Mouse (Mus musculus) thymus, postnatal 0 days (tissue): ENCODE results near the gene Ubqln4. TPM values are rescaled to one million over a fixed set of nuclear protein-coding genes. Genes with fewer than 3 reads are reported as not detected.
"Not testable (repeated sequence)": the region's sequence is repeated elsewhere in the genome, so short reads cannot be mapped to it uniquely, and the experiment has no call there.

Experiments used
- DNase-seq: peaks from one replicate; pipeline ENCODE4 v3.0.0-alpha.2; 2015; ENCODE audit warnings: low spot score
- polyA plus RNA-seq: library from polyadenylated mRNA; unstranded; fragments of >200 nt; fragmentation: Nextera tagmentation; extraction: Ambion mirVana; gene quantifications from 2 replicates; pipeline ENCODE4 v1.2.1, GENCODE M21; 2015

The Ubqln4 gene
- polyA plus RNA-seq, 1 experiment from 2014 or later: 14.6 TPM

DNA sequence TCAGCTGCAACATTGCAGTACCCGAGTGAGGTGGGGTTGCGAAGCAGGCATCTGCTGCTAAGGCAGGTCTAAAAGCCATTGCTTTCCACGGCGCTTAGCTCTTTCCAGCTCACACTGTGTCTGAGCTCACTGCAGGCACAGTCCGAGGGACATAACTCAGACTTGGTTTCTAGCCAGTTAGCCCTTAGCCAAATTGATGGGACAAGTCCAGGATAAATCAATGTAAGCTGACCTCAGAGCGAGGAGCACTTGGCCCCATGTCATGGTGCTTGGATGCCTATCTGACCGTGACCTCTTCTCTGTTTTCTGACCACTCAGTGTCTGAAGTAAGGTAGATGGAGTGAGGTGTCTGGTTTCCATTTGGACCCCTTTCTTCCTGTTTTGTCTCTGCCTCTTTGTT is 10.4 kb downstream of the Ubqln4 start:
- DNase-seq: no peak

DNA sequence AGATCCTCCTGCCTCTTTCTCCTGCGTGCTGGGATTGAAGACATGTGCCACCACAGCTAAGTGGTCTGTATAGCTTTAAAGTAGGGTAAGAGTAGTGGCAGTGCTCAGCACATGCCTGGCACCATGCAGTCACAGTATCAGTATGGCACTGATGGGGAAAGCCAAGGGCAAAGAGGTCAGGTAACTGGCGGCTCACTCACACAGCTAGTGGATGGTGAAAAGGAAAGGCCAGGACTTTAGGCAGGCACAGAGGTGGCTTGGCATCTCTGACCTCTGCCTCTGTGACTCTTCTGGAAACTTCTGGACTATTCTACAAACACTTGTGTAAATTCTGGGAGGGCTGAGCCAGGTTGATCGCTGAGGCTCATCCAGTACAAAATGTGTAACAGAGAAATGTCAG is 12.6 kb downstream of the Ubqln4 start:
- DNase-seq: no peak

DNA sequence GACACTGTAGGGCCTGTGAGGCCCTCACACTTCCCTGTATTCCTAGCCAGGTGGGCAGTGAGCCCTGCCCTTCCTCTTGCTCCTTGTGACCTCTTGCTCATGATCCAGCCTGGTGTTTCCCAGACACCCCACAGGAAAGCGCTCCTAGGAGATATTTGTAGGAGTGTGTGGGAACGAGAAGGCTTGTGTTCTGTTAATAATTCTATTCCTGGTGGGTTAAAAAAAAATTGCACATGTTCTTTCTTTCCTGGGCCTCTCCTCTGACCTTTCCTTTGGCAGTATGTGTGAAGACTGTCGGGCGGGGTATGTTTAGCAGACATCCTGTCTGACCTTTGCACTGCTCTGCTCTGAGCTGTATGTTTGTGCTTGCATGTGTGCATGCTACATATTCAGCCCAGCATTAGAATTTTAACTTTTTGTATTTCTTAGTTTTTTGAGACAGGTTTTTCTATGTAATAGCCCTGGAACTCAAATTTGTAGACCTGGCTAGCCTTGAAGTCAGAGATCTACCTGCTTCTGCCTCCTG is 13.0 kb downstream of the Ubqln4 start:
- no peak for DNase-seq

DNA sequence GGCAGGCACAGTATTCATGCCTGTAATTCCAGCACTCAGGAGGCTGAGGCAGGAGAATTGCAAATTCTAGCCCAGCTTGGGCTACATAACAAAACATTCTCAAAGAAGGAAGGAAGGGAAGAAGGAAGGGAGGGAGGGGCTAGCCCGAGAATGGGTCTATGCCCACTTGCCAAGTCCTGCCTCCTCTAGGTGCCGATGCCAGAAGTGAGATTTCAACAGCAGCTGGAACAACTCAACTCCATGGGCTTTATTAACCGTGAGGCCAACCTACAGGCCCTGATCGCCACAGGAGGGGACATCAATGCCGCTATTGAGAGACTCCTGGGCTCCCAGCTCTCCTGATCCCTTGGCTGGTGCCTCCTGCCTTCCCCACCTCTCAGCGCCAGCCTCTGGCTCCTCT is 14.3 kb downstream of the Ubqln4 start:
- DNase-seq: no peak

DNA sequence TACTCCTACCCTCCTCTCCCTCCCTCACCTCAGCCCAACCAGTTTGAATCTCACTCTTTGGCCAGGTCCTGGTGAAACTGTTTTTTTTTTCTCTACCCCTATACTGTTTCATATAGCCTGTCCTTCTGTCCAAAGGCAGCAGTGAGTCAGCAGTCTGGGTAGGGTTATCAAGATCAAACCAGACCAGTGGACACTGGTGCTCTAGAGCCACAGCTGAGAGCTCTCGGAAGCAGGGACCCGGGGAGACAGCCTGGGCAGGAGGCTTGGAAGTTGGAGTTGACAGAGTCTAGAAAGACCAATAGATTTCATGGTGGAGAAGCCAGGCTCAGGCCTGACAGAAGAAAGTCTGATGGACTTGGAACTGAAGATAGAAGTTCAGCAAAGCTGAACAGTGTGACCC is 15.1 kb downstream of the Ubqln4 start:
- DNase-seq: no peak

DNA sequence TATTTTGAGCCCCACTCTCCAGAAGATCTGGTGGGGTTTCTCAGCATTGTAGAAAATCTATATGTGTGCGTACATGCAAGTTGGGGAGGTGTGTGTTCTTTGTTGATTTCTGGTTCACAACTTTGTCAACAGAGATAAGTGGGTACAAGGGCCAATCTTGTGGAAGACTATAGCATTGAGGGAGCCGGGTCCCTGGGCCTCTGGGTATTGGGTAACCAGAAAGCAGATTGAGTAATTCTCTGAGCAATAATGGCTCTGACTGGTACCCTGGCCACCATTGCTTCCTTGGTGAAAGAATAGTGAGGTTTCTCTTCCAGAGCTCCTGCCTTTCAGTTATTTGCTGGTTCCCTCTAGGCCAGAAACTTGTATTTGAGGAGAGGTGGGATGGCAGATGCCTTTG is 15.5 kb downstream of the Ubqln4 start:
- no peak for DNase-seq

DNA sequence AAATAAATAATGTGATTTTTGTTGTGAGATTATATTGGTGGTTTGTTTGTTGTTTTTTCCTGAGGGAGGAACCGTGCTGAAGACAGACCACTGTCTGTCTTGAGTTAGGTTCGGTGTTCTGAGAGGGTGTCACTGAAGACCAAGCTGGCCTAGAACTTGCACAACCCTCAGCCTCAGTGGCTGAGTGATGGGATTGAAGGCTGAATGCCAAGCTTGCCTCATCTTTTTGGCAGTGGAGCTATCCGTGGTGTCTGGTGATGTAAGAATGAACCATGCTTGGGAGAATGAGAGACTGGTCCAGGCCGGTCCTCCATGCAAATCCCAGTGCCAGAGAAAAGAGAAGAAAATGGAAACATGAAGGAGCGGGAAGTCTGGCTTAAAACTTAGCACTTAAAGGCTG is 16.1 kb downstream of the Ubqln4 start:
- no peak for DNase-seq

DNA sequence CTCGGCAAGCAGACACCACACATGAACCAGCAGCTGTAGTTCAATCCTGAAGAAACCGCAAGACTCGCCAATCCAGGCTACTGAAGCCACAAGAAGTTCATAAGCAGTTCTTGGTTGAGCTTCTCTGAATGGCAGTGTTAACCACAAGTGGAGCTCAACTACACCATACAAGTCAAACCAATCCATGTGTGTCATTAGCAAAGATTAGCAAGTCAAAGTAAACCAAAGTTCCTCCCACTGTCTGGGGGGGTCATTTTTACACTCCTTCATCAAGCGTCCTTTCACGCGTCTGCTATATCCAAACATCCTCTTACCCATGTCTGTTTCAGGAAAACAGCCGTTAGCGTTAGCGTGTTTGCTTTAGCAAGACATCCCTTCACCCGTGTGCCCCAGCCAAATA is 16.8 kb downstream of the Ubqln4 start:
- no peak for DNase-seq

DNA sequence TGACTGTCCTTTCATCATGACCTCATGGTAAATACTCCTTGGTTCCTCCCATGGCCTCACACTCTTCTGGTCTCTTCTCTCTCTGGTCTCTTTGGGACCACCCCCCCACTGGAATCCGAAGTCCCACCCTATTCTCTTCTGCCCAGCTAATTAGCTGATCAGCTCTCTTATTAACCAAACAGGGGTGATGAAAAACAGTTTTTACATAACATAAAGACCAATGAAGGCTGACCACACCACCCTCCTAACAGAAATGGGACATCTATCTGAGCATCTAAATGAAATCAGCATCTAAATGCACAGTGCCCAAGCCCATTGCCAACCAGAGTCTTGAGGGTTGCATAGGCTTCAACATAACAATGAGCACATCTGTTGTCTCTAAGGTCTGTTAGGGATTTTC is 18.3 kb downstream of the Ubqln4 start:
- no peak for DNase-seq

DNA sequence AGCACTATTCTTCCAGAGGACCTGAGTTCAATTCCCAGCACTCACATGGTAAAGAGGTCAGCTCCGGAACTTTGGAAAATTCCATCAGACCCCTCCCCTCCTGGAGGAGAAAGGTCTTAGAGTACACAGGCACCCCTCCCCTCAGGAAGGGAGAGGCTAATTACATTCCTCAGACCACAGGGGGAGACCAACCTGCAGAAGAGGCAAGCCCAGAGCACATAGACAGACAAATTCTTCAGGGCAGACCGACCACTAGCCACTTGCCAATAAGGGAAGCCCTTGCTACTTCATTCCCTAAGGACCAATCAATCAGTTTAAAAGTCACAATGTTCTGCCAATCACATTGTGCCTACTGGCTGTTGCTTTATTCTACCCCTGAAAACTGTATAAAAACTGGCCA is 19.3 kb downstream of the Ubqln4 start:
- no peak for DNase-seq

DNA sequence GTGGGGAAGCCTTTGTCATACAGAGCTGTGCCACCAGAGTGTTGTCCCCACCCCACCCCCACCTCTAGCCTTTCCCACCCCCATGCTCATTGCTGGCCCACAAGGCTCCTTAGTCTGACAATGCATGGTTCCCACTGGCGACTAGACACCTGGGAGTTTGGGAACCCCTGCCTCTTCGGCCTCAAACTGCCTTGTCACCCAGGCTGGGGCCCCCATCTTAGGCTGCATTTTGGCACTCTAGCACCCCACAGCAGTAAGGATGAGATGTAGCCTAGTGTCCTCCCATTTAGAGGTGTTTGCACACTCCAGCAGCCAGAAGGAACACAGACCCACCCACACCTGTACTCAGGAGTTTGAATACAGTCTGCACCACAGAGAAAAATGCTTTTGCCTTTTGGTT is 20.3 kb downstream of the Ubqln4 start:
- no peak for DNase-seq

DNA sequence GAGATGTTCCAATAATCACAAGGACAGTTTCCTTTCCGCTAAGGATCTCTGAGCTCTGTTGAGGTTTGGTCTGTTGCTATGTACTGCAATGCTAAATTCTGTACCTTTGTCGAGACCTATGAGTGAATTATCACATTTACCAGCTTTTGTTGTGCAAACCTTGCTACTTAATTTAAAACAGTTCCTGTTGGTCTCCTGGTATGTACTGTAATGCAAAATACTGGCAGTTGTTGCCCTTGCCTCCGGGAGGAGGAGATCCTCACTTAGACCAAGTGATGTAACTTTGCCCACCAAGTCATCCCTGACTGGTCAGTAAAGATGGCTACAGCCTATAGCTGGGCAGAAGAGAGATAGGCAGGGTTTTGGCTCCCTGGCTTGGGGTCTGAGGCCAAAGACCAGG is 22.0 kb downstream of the Ubqln4 start, which contains the start of gene Ssr2:
Ssr2 (plus strand) TSS at position 337 of the 400 bp plus-strand sequence.
- no peak for DNase-seq

DNA sequence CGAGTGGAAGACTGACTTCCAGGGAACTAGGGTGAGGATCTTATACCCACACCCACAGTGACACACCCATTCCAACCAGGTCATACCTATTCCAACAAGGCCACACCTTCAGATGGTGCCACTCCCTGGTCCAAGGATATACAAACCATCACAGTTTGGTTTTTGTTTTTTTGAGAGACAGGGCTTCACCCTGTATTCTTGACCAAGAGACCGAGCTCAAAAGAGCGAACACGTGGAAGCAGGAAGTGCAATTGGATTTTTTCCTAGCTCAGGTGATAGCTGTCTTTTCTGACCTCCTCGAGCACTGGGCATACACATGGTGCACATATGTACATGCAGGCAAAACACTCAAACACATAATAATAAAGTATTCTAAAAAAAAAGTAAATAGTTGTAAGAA is 24.3 kb downstream of the Ubqln4 start:
- DNase-seq: not testable (repeated sequence)

DNA sequence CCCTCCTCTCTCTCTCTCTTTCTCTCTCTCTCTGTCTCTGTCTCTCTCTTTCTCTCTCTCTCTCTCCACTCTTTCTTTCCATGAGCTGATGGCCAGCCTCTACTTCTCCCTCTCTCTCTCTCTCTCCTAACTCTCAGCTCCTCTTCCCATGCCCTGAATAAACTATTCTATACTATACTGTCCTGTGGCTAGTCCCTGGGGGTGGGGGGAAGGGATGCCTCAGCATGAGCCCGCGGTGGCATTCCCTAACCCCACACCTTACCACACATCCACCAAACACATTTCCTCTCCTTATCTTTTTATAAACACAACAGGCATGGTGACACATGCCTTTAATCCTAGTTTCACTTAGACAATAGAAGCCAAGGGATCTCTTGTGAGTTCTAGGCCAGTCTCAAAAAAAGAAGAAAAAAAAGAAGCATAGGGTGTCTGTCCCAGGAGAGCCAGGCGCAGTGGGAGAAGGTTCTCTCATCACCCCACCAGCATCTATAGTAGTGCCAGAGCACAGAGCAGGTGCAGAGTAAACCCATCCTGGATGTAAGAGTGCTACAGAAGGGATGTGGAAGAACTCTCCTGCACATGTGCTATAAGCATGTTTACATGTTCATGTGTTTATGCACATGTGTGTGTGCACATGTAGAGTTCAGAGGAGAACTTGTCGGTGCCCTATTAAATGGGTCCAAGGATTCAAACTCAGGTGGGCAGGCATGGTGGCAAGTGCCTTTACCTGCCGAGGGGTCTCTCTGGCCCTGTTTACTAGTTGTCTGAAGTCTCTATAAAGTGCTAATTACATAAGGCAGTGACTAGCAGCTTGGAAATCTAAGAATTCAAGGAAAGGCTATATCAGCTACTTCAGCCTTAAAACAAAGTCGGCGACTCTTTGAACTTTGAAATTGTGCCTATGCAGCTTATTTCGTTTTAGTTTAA is 25.2 kb downstream of the Ubqln4 start:
- no peak for DNase-seq

DNA sequence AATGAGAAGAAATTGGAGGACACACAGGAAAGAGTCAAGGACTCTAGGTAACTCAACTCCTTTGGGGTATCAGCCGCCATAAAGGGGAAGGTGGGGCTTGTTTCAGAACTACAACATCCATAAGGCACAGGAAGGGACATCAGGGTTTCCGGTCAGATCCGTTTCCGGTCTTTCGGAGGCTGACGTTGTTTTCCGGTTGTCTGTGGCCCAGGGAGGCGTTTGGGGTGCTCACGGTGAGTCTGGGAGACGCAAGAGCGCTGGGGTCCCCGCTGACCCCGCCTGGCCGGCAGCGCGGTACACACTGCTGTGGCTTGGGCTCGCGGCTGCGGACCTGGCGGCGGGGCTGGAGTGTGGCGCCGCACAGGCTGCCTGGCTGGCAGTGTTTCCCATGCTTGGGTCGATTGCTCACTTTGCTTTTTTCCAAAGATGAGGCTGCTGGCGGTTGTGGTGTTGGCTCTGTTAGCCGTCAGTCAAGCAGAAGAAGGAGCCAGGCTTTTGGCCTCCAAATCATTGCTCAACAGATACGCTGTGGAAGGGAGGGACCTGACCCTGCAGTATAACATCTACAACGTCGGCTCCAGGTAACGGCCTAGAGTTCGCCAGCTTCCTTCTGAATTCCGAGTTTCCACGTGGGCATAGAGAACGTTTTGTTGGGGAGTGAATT is 26.0 kb downstream of the Ubqln4 start:
- DNase-seq: peak; percentile 82

DNA sequence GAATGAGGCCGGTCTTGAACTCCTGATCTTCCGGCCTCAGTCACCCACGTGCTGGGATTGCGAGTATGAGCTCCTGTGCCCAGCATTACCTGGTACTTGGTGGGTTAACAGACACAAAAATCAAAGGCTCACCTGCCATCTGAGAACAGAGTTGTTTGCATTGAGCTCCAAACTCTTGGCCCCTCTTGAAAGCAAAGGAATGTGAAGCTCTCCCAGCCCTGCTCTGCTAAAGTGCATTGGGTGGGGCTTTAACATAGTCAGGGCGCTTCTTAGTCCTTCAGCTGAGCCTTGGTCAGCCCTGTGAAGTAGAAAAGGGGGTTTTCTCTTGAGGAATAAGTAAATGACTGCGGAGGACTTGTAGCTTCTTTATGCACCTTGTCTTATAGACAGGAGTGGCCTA is 32.2 kb downstream of the Ubqln4 start:
- no peak for DNase-seq

DNA sequence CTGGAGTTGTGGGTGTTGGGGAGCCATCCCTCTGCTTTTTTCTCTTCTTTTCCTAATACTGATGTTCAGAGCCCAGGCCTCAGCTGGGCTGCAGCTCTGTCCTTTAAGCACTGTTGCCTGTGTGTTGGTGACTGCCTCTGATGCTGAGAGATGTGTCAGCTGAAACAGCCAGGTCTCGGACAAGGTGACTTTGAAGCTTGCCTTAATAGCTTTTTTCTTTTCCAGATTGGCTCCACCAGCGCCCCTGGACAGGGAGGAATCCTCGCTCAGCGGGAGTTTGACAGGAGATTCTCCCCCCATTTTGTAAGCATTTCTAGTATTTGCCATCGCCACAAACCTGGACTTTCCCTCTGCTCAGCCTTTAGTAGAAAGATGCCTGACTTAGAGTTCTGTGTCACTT is 33.1 kb downstream of the Ubqln4 start:
- DNase-seq: no peak

DNA sequence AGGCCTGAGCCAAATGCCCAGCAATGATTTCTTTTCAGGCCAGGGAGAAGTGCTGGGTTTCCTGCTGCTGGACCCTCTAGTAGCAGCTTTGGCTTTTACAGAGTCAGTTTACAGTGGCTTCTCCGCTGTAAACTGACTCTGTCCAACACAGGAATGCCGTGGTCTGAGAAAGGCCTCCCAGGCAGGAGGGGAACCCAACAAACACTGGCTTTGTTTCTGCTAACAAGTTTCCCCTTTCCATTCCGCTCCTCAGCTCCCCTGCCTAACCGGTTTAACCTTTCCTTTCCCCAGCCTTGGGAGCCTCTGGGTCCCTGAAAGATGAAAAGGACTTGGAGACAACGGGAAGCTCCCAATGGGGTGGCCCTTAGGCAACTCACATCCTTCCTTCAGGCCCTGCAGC is 36.7 kb downstream of the Ubqln4 start:
- DNase-seq: no peak

DNA sequence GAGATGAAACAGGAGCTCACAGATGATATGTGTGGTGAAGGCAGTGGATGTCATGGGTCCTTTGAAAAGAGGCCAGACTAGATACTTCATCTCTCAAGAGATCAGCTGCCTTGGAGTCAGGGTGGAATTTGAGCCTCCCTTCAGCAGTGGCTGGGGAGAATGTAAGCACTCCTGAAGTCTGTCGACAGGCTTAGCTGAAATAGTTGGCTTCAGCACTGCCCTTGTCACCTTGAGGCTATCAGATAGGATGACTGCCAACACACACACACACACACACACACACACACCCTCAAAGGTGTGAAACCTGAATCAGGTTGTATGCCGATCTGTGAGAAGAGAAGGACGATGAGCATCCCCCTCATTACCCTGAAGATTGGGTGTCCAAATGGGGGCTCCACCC is 37.5 kb downstream of the Ubqln4 start:
- no peak for DNase-seq

DNA sequence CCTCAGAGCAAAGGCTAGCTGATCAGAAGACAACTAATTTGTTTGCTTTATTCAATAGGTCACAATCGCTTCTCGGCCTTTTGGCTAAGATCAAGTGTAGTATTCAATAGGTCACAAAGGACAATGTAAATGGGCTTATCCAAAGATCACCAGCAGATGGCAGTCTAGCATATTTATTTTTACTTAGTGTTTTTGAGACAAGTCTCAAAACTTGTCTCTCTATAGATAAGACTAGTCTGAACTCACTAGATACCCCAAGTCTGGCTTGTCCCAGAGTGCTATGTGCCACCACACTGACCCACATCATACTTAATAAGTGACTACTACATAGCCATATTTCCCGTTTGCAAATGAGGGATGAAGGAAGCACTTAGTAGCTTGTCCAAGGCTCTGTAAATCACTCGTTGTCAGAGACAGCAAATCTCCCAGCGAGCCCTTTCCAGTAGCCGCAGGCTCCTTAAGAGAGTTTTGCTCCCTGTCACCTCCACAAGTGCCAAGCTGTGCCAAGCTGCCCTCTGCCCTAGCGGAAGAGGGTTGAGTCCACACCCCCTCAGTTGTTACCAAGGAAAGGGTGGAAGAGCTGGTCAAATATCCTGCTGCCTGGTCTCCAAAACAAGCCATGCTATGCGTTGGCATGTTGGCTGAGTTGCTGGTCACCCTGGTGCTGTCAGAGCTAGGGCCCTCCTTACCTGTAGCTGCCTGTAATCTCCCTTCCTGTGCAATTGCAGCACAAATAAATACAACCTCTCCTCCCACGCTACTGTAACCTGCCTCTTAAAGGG is 38.6 kb downstream of the Ubqln4 start:
- peak; percentile 82 for DNase-seq

DNA sequence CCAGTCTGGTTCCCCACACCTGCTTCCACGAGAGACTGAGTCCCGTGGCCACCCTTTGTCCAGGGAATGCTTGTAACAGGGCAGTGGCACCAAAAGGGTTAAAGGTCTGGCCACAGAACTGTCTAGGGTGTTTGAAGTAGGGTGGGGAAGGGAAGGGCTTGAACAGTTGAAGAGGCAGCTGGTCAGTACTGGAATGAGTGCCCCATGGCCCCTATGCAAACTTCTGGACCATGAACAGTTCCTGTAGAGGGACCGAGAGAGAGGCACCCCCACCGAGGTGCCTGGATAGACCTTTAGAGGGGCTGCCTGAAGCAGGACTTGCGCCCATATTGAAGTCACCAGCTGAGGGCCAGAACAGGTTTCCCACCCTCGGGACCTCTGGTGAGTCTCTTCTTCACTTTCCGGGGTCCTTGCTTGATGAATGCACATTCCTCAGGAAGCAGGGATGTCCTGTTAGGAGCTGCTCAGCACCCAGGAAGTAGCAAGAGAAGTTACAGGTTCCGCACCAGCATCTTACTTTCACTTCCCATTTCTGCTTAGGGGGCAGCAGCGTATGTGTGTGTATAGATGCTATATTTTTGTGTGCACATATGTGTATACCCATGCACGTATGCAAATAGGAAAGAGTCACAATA is 39.5 kb downstream of the Ubqln4 start:
- DNase-seq: peak; percentile 55
